Mouse (Mus musculus): ENCODE data around the gene Gp1bb. TPM values are rescaled to one million over a fixed set of nuclear protein-coding genes. Genes with fewer than 3 reads are reported as not detected.

The Gp1bb gene
- polyA plus RNA-seq (2014; fragmentation: Illumina TruSeq; extraction: RNeasy Lipid Tissue Mini Kit (QIAGEN cat#74804)) = not detected

DNA sequence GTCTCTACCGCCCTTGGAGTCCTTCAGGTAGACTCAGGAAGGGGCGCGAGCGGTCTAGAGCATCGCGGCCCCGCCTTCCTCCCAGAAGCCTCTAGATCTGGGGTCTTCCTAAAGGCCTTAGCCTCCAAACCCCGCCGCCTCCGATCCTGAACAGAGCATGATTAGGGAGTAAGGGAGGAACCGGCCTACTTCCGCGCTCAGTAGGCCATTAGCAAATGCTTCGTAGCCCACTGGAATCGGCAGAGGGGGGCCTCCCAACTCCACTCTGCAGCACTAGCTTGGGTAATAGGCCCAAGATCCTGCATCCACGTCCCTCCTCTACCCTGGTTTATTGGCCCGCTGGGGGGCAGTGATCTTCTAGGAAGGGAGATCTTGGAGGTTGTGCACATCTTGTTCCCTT is at the start of gene Gp1bb:
Gp1bb (minus strand) TSS at position 385 of the 400 bp plus-strand sequence.

GRCm38 (mm10) chr16:18629390-18630231 is 7.4 kb upstream of the Gp1bb start, which contains the start of gene Sept5:
TSS of gene Sept5 (minus strand) at chr16:18629954.

GRCm38 (mm10) chr16:18626376-18626878 is 4.2 kb upstream of the Gp1bb start, which contains the start of gene Gm49601:
TSS of gene Gm49601 (minus strand) at chr16:18626427.

GRCm38 (mm10) chr16:18589804-18590790 is 32.1 kb downstream of the Gp1bb start, which contains the start of gene Tbx1:
TSS of gene Tbx1 (minus strand) at chr16:18590671.

Other genes with a start within 250 kb of the Gp1bb start
- 1.6 TPM for gene Txnrd2, start 196.0 kb downstream of the Gp1bb start, polyA plus RNA-seq (2014; fragmentation: Illumina TruSeq; extraction: RNeasy Lipid Tissue Mini Kit (QIAGEN cat#74804))
- 4.8 TPM for gene Comt, start 195.6 kb downstream of the Gp1bb start, polyA plus RNA-seq (2014; fragmentation: Illumina TruSeq; extraction: RNeasy Lipid Tissue Mini Kit (QIAGEN cat#74804))
- gene Gnb1l, start 123.7 kb downstream of the Gp1bb start, polyA plus RNA-seq (2014; fragmentation: Illumina TruSeq; extraction: RNeasy Lipid Tissue Mini Kit (QIAGEN cat#74804)) = 1.1 TPM
- not detected for gene Rtl10, start 123.5 kb downstream of the Gp1bb start, polyA plus RNA-seq (2014; fragmentation: Illumina TruSeq; extraction: RNeasy Lipid Tissue Mini Kit (QIAGEN cat#74804))
- gene Tbx1, start 31.7 kb downstream of the Gp1bb start, polyA plus RNA-seq (2014; fragmentation: Illumina TruSeq; extraction: RNeasy Lipid Tissue Mini Kit (QIAGEN cat#74804)) = 0.46 TPM
- gene Gm49601, start 4.0 kb upstream of the Gp1bb start, polyA plus RNA-seq (2014; fragmentation: Illumina TruSeq; extraction: RNeasy Lipid Tissue Mini Kit (QIAGEN cat#74804)) = 0.83 TPM
- not detected for gene Sept5, start 7.6 kb upstream of the Gp1bb start, polyA plus RNA-seq (2014; fragmentation: Illumina TruSeq; extraction: RNeasy Lipid Tissue Mini Kit (QIAGEN cat#74804))
- gene Cldn5, start 154.4 kb upstream of the Gp1bb start, polyA plus RNA-seq (2014; fragmentation: Illumina TruSeq; extraction: RNeasy Lipid Tissue Mini Kit (QIAGEN cat#74804)) = not detected
- gene Ufd1, start 189.4 kb upstream of the Gp1bb start, polyA plus RNA-seq (2014; fragmentation: Illumina TruSeq; extraction: RNeasy Lipid Tissue Mini Kit (QIAGEN cat#74804)) = 67.2 TPM
- gene Cdc45, start 189.6 kb upstream of the Gp1bb start, polyA plus RNA-seq (2014; fragmentation: Illumina TruSeq; extraction: RNeasy Lipid Tissue Mini Kit (QIAGEN cat#74804)) = 4.6 TPM
- gene 2510002D24Rik, start 214.2 kb upstream of the Gp1bb start, polyA plus RNA-seq (2014; fragmentation: Illumina TruSeq; extraction: RNeasy Lipid Tissue Mini Kit (QIAGEN cat#74804)) = 2.1 TPM
- gene Gm28539, start 214.2 kb upstream of the Gp1bb start, polyA plus RNA-seq (2014; fragmentation: Illumina TruSeq; extraction: RNeasy Lipid Tissue Mini Kit (QIAGEN cat#74804)) = not detected